Mouse (Mus musculus) lung, adult 2 months (tissue): ENCODE measurements around the gene Stk11.
"Not testable (repeated sequence)": the region's sequence is repeated elsewhere in the genome, so short reads cannot be mapped to it uniquely, and the experiment has no call there.

Source experiments
- CTCF ChIP-seq: fragments of 200-500 bp; IDR thresholded peaks from 2 replicates; pipeline ENCODE4 v1.5.1; 2011; ENCODE audit warnings: mild to moderate bottlenecking, low read length, control low read depth; ENCODE audit not compliant: insufficient read depth
- POLR2A ChIP-seq: fragments of 200-500 bp; IDR thresholded peaks from 2 replicates; pipeline ENCODE4 v1.6.1; 2011; ENCODE audit warnings: low read depth, mild to moderate bottlenecking, control low read depth, low read length, borderline replicate concordance; ENCODE audit errors: extremely low read depth

DNA sequence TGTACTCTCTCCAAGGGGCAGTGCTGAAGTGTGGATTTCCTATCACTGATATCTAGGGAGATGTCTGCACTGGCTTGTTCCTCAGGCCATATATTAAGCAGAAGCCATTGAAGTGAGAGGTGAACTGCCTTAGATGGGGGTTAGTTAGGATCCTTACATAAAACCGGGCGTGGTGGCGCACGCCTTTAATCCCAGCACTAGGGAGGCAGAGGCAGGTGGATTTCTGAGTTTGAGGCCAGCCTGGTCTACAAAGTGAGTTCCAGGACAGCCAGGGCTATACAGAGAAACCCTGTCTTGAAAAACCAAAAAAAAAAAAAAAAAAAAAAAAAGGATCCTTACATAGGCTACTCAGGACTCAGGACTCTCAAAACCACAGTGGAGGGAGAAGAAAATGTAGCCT, 50.5 kb downstream of the Stk11 start:
- TF ChIP-seq CTCF, POLR2A: not testable (repeated sequence)
